Mouse (Mus musculus) liver, embryonic 13.5 days (tissue): ENCODE measurements around the gene Ino80d. TPM values are rescaled to one million over a fixed set of nuclear protein-coding genes. Genes with fewer than 3 reads are reported as not detected.

Source experiments
- microRNA-seq: library from miRNA; unstranded; fragments of <30 nt; microRNA quantifications from one replicate; pipeline ENCODE4, GENCODE M21; 2016
- polyA plus RNA-seq: library from polyadenylated mRNA; unstranded; fragments of >200 nt; fragmentation: Nextera tagmentation; extraction: Ambion mirVana; gene quantifications from 2 replicates; pipeline ENCODE4 v1.2.1, GENCODE M21; 2015

The Ino80d gene
- polyA plus RNA-seq, 1 experiment from 2014 or later, result 3.8 TPM

Small RNA genes lying within 50 kb of the gene (microRNA-seq; reads per million reads assigned to microRNA genes)
- gene Gm24557 (not detected), gene Gm44468 (not detected)

Other genes starting within 250 kb of the Ino80d start
- gene Eef1b2, start 62.2 kb upstream of the Ino80d start, polyA plus RNA-seq, result 368 and 385 TPM in 2 replicates
- 120 and 139 TPM in 2 replicates for gene Ndufs1, start 62.2 kb upstream of the Ino80d start, polyA plus RNA-seq
- not detected in 2 replicates for gene Gpr1, start 99.9 kb upstream of the Ino80d start, polyA plus RNA-seq
- gene Zdbf2, start 158.6 kb upstream of the Ino80d start, polyA plus RNA-seq, result 0.89 and 0.94 TPM in 2 replicates